Mouse (Mus musculus) cortical plate, adult 2 months (tissue): Measurements from ENCODE around the gene Gm9837.

Experiments
- CTCF ChIP-seq: fragments of 200-500 bp; IDR thresholded peaks from 2 replicates; pipeline ENCODE4 v1.5.1; 2011; ENCODE audit warnings: mild to moderate bottlenecking, control low read depth, low read length; ENCODE audit not compliant: insufficient read depth; ENCODE audit errors: extremely low read depth
- POLR2A ChIP-seq: fragments of 200-500 bp; IDR thresholded peaks from 2 replicates; pipeline ENCODE4 v1.6.1; 2011; ENCODE audit warnings: mild to moderate bottlenecking, low read length, control low read depth; ENCODE audit not compliant: insufficient read depth; ENCODE audit errors: extremely low read depth

- TF ChIP-seq CTCF (no peak), POLR2A (no peak)
These were observed 22.3 kb downstream of the Gm9837 start for GRCm38 (mm10) chr11:53447996-53448395.
